Mouse (Mus musculus) CD4-positive, CD25-positive, alpha-beta regulatory T cell, adult 9 weeks (primary cell): ENCODE data around the gene Gpd2. TPM values are rescaled to one million over a fixed set of nuclear protein-coding genes. Genes with fewer than 3 reads are reported as not detected.

ENCODE experiments used
- polyA plus RNA-seq: library from polyadenylated mRNA; unstranded; fragments of 100-300 nt; shearing (Covaris generic); gene quantifications from one replicate; pipeline ENCODE4 v1.2.1, GENCODE M21; 2017

Gene Gpd2
- polyA plus RNA-seq: 21.7 TPM

DNA sequence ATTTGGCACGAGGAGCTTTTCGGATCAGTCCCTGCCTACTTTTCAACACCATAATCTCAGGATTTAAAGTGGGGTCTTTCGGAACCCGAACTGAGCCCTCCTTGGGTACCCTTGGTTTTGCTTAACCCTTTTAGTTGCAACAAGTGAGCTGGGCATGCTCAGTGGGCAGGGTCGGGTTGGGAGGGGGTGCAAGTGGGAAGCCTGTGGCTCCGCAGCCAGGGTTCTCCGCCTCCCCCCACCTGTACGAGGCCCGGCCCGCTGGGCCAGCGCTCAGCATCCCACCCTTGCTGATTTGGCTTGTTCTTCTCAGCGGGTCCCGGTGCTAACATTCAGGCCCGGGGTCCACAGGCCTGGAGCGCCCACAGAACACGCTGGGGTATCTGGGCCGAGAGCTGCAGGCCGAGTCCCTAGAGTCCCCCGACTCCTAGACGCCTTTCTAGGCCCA is at the start of gene Gpd2:
Gpd2 (plus strand) TSS at position 161 of the 445 bp plus-strand sequence.

Other genes starting within 250 kb of the Gpd2 start
- 1.9 TPM for gene Nr4a2, start 113.6 kb upstream of the Gpd2 start, polyA plus RNA-seq